Mouse (Mus musculus) liver, embryonic 12.5 days (tissue): ENCODE data around the gene Enpp5. TPM values are rescaled to one million over a fixed set of nuclear protein-coding genes. Genes with fewer than 3 reads are reported as not detected.

Experiments used
- ATAC-seq: fragments of 200-750 bp; cut with Nextera tagmentation; 2 replicates; pipeline ENCODE4 v1.8.0; 2017; ENCODE audit warnings: moderate number of reproducible peaks, mild to moderate bottlenecking, moderate library complexity
- H3K27ac ChIP-seq: fragments of 300-500 bp; sonication (generic); 2 replicates; pipeline ENCODE4 v1.5.1; 2016; ENCODE audit warnings: mild to moderate bottlenecking
- H3K27me3 ChIP-seq: fragments of 300-500 bp; sonication (generic); replicated peaks from 2 replicates; pipeline ENCODE4 v1.6.1; 2016; ENCODE audit warnings: mild to moderate bottlenecking, moderate library complexity
- H3K36me3 ChIP-seq: fragments of 300-500 bp; sonication (generic); 2 replicates; pipeline ENCODE4 v1.6.1; 2016; ENCODE audit warnings: mild to moderate bottlenecking, moderate library complexity
- H3K4me1 ChIP-seq: fragments of 300-500 bp; sonication (generic); 2 replicates; pipeline ENCODE4 v1.6.1; 2016
- H3K4me2 ChIP-seq: fragments of 300-500 bp; sonication (generic); 2 replicates; pipeline ENCODE4 v1.6.1; 2016; ENCODE audit warnings: mild to moderate bottlenecking, moderate library complexity
- H3K4me3 ChIP-seq: fragments of 300-500 bp; sonication (generic); 2 replicates; pipeline ENCODE4 v1.5.1; 2016; ENCODE audit warnings: mild to moderate bottlenecking, moderate library complexity
- H3K9ac ChIP-seq: fragments of 300-500 bp; sonication (generic); 2 replicates; pipeline ENCODE4 v1.6.1; 2016; ENCODE audit warnings: mild to moderate bottlenecking, moderate library complexity
- H3K9me3 ChIP-seq: fragments of 300-500 bp; sonication (generic); replicated peaks from 2 replicates; pipeline ENCODE4 v1.6.1; 2016; ENCODE audit warnings: mild to moderate bottlenecking, moderate library complexity
- WGBS: fragments of 180-500 bp; shearing (Covaris S2); methylation state at CpG from one replicate; pipeline ENCODE4 v1.1.7; 2016; ENCODE audit not compliant: insufficient replicate concordance; 5-methylcytosine and 5-hydroxymethylcytosine counted together
- polyA plus RNA-seq: library from polyadenylated mRNA; unstranded; fragments of >200 nt; fragmentation: Nextera tagmentation; extraction: Ambion mirVana; gene quantifications from 2 replicates; pipeline ENCODE4 v1.2.1, GENCODE M21; 2016

Gene Enpp5
- polyA plus RNA-seq, result 5.0 and 5.6 TPM in 2 replicates

- WGBS, result 2% methylated on average over 31 of the region's 31 CpGs
- Histone ChIP-seq H3K27ac (0 out of 2 replicates have a peak within 1 kb of the TSS, but pooled peaks have one; percentile 20), H3K27me3 (0 out of 2 replicates have a peak, but pooled peaks cover 3% of the 10 kb centered on the region), H3K9ac (peak within 1 kb of the TSS; percentile 60), H3K4me1 (0 out of 2 replicates have a peak, but pooled peaks cover 5% of the 10 kb centered on the region), H3K36me3 (no peaks in the 10 kb centered on the region), H3K9me3 (no peaks in the 10 kb centered on the region), H3K4me3 (peak within 1 kb of the TSS; percentile 58), H3K4me2 (peak within 1 kb of the TSS; percentile 80)
- ATAC-seq, result peak; percentile 87
These were observed at the start of gene Enpp5 for GRCm38 (mm10) chr17:44078631-44079350. Enpp5 (plus strand) TSS chr17:44078813.

DNA sequence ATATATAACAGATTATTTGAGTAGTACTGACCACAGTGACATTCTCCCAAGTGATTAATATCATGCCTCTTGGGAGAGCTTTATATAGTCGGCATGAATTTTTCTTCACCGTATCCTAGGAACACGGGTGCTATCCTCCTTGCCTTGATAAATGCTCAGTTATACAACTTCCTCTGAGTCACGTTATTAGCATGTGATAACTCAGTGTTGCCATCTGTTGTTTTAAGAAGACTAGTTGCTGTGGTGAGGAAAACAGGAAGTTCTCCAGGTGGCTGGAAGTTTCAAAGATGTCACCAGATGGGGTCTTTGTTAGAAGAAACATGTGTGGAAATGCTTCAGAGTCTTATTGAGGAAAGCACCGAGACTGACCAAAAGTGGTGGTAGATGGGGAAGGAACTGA, 49.0 kb upstream of the Enpp5 start:
- H3K27ac ChIP-seq, result no peak overlapping the region
- no peaks in the 10 kb centered on the region for H3K9me3 ChIP-seq
- H3K4me2 ChIP-seq, result no peak overlapping the region
- no peaks in the 10 kb centered on the region for H3K27me3 ChIP-seq
- H3K36me3 ChIP-seq, result no peaks in the 10 kb centered on the region
- no peak overlapping the region for H3K9ac ChIP-seq
- no peak for ATAC-seq
- WGBS, result 36% methylated on average over 5 of the region's 5 CpGs
- no peak overlapping the region for H3K4me3 ChIP-seq
- H3K4me1 ChIP-seq, result no peaks in the 10 kb centered on the region

GRCm38 (mm10) chr17:44030776-44031587, 47.6 kb upstream of the Enpp5 start:
- WGBS, result 58% methylated on average over 3 of the region's 3 CpGs

GRCm38 (mm10) chr17:44035005-44035404, 43.6 kb upstream of the Enpp5 start:
- Histone ChIP-seq H3K4me1 (no peaks in the 10 kb centered on the region), H3K9ac (no peak overlapping the region), H3K27me3 (no peaks in the 10 kb centered on the region), H3K4me3 (no peak overlapping the region), H3K36me3 (no peaks in the 10 kb centered on the region), H3K4me2 (no peak overlapping the region), H3K27ac (no peak overlapping the region), H3K9me3 (no peaks in the 10 kb centered on the region)
- 67% methylated on average over 1 of the region's 1 CpGs for WGBS
- ATAC-seq, result no peak

More at GRCm38 (mm10) chr17:44030776-44031587, 47.6 kb upstream of the Enpp5 start:
- H3K27ac ChIP-seq, result no peak overlapping the region
- H3K36me3 ChIP-seq, result no peaks in the 10 kb centered on the region
- no peak overlapping the region for H3K4me2 ChIP-seq
- no peak overlapping the region for H3K9ac ChIP-seq
- H3K27me3 ChIP-seq, result no peaks in the 10 kb centered on the region
- no peak overlapping the region for H3K4me3 ChIP-seq
- no peaks in the 10 kb centered on the region for H3K9me3 ChIP-seq
- H3K4me1 ChIP-seq, result no peaks in the 10 kb centered on the region
- ATAC-seq, result no peak

DNA sequence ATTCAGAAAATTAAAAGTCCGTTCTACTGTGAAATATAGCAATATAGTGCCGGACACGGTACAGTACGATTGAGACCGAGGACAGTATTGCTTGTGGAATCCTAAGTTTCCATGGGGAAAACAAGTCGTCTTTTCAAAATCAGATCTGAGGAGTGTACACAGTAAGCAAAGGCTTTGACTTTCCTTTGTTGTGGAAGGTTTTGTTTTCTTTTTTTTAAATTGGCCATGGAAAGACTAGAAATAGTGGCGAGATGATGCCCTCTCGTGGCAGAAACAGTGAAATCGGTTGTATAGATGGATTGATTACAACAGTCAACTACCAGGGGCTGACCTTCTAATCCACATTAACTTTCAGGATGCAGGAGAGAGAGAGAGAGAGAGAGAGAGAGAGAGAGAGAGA, 40.0 kb upstream of the Enpp5 start:
- Histone ChIP-seq H3K4me3 (no peak overlapping the region), H3K9me3 (no peaks in the 10 kb centered on the region), H3K27me3 (no peaks in the 10 kb centered on the region; the same call in 1 of the 2 replicates), H3K9ac (no peak overlapping the region), H3K4me2 (no peak overlapping the region), H3K27ac (no peak overlapping the region), H3K4me1 (no peaks in the 10 kb centered on the region), H3K36me3 (no peaks in the 10 kb centered on the region)
- WGBS, result 62% methylated on average over 9 of the region's 9 CpGs
- no peak for ATAC-seq

GRCm38 (mm10) chr17:44040449-44040848, 38.2 kb upstream of the Enpp5 start:
- ATAC-seq, result no peak
- no peak overlapping the region for H3K27ac ChIP-seq
- no peak overlapping the region for H3K9ac ChIP-seq
- H3K4me2 ChIP-seq, result no peak overlapping the region
- no peaks in the 10 kb centered on the region for H3K4me1 ChIP-seq
- no peaks in the 10 kb centered on the region for H3K36me3 ChIP-seq
- H3K9me3 ChIP-seq, result no peaks in the 10 kb centered on the region
- no peak overlapping the region for H3K4me3 ChIP-seq
- H3K27me3 ChIP-seq, result no peaks in the 10 kb centered on the region; the same call in 1 of the 2 replicates
- WGBS, result 80% methylated on average over 2 of the region's 2 CpGs

GRCm38 (mm10) chr17:44042301-44042700, 36.3 kb upstream of the Enpp5 start:
- Histone ChIP-seq H3K9ac (no peak overlapping the region), H3K4me2 (no peak overlapping the region), H3K4me3 (no peak overlapping the region), H3K9me3 (no peaks in the 10 kb centered on the region), H3K4me1 (no peaks in the 10 kb centered on the region), H3K36me3 (no peaks in the 10 kb centered on the region), H3K27ac (no peak overlapping the region), H3K27me3 (no peaks in the 10 kb centered on the region; the same call in 1 of the 2 replicates)
- no peak for ATAC-seq
- WGBS, result 54% methylated on average over 2 of the region's 2 CpGs

DNA sequence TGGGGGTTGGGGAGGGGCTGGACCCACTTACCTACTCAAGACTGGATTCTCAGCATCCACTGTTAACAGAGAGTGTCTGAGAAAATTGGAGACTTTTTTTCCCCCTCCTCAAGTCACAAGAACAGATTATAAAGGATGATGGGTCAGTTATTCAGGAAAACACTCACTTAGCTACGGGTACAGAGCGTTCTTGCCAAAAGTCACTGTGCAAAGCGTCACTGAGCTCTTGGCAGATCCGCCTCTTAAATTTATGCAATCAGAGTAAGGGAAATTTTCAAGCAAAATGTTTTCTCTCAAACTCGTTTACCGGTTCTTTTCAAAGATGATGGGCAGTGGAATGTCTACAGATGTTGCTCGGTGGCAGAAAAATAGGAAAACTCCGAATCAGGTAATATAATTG, 35.8 kb upstream of the Enpp5 start:
- Histone ChIP-seq H3K9ac (no peak overlapping the region), H3K4me2 (no peak overlapping the region), H3K9me3 (no peaks in the 10 kb centered on the region), H3K4me1 (no peaks in the 10 kb centered on the region), H3K36me3 (no peaks in the 10 kb centered on the region), H3K27me3 (no peaks in the 10 kb centered on the region; the same call in 1 of the 2 replicates), H3K27ac (no peak overlapping the region), H3K4me3 (no peak overlapping the region)
- 73% methylated on average over 8 of the region's 8 CpGs for WGBS
- no peak for ATAC-seq

- no peak for ATAC-seq
- Histone ChIP-seq H3K4me1 (no peaks in the 10 kb centered on the region; the same call in 1 of the 2 replicates), H3K36me3 (no peaks in the 10 kb centered on the region), H3K27ac (no peak overlapping the region), H3K27me3 (0 out of 2 replicates have a peak, but pooled peaks cover 5% of the 10 kb centered on the region), H3K9ac (no peak overlapping the region), H3K4me2 (no peak overlapping the region), H3K9me3 (no peaks in the 10 kb centered on the region), H3K4me3 (no peak overlapping the region)
- WGBS, result 23% methylated on average over 4 of the region's 4 CpGs
These were observed 25.2 kb upstream of the Enpp5 start for GRCm38 (mm10) chr17:44053427-44053826.

DNA sequence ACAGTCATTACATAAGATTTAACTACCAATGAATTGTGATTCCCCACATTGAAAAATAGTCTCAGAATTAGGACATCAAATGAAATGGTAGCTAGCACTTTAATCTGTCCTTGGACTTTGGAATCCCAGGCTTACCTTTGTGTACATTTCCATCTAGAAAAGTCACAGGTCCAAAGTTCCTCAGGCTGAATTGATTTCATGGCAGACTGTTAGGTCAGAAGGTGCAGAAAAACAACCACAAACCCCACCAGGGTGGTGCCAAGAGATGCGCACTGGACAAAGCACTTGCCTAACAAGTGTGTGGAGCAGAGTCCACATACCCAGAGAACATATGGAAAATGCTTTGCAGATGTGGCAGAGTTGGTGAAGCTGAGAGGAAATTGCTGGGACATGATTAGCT, 21.5 kb upstream of the Enpp5 start:
- H3K4me3 ChIP-seq, result no peak overlapping the region
- H3K4me2 ChIP-seq, result no peak overlapping the region
- 0 out of 2 replicates have a peak, but pooled peaks cover 3% of the 10 kb centered on the region for H3K27me3 ChIP-seq
- H3K9me3 ChIP-seq, result no peaks in the 10 kb centered on the region
- H3K36me3 ChIP-seq, result no peaks in the 10 kb centered on the region
- WGBS, result 75% methylated on average over 1 of the region's 1 CpGs
- no peak overlapping the region for H3K9ac ChIP-seq
- no peak for ATAC-seq
- H3K27ac ChIP-seq, result no peak overlapping the region
- no peaks in the 10 kb centered on the region; the same call in 1 of the 2 replicates for H3K4me1 ChIP-seq

- H3K27ac ChIP-seq, result no peak overlapping the region
- peak; percentile 58; the same call in 1 of the 2 replicates for ATAC-seq
- no peak overlapping the region for H3K9ac ChIP-seq
- H3K36me3 ChIP-seq, result no peaks in the 10 kb centered on the region
- no peaks in the 10 kb centered on the region; the same call in 1 of the 2 replicates for H3K4me1 ChIP-seq
- H3K27me3 ChIP-seq, result no peaks in the 10 kb centered on the region
- no peak overlapping the region for H3K4me2 ChIP-seq
- no peak overlapping the region for H3K4me3 ChIP-seq
- H3K9me3 ChIP-seq, result no peaks in the 10 kb centered on the region
These were observed 20.5 kb upstream of the Enpp5 start for GRCm38 (mm10) chr17:44058145-44058544.

GRCm38 (mm10) chr17:44060781-44061180, 17.8 kb upstream of the Enpp5 start:
- Histone ChIP-seq H3K4me1 (no peaks in the 10 kb centered on the region), H3K36me3 (no peaks in the 10 kb centered on the region), H3K9ac (no peak overlapping the region), H3K27me3 (no peaks in the 10 kb centered on the region), H3K4me2 (no peak overlapping the region), H3K9me3 (no peaks in the 10 kb centered on the region), H3K27ac (no peak overlapping the region), H3K4me3 (no peak overlapping the region)
- no peak for ATAC-seq
- WGBS, result 68% methylated on average over 1 of the region's 1 CpGs
